ENCODE assay signal across 11 mouse cellular contexts in the genomic region with DNA sequence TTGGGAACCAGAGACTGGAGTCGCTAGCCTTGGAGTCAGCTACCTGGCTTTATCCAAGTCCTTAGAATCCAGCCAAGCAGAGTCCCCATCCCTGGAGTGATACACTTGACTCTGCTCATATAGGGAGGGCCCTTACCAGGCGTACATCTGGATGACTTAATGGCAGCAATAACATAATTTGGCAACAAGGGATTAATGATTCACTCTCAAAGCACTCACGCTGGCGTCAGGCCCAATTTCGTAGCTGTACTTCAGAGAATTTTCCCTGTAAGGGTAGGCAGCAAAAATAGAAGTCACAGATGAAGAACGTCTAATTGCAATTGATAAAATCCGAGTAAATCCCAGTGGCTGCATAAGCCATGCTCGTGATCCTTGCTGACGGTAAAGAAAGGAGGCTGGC.
DNase-seq lines count a peak whose midpoint lies in the region; ATAC-seq lines count a peak whose summit lies in the region.
"Had no signal": no experiment of that assay in that cellular context is flagged by ENCODE, and none has a peak within 500 bp of the region (broad histone marks: within the 10 kb centered on the region; RNA-seq: fewer than 3 reads in every experiment).

No protein-coding gene starts in this region.

- H3K4me2 ChIP-seq in forebrain, embryonic 14.5 days (ENCODE audit: low read length): no peak overlapping the region
- no peak overlapping the region for H3K4me2 ChIP-seq in forebrain, embryonic 13.5 days
- no peak overlapping the region for H3K4me2 ChIP-seq in neural tube, embryonic 13.5 days
- H3K4me2 ChIP-seq: hindbrain, embryonic 15.5 days; stomach, embryonic 15.5 days had no signal

- intact Hi-C loops in heart, postnatal 10 days (cut with DNase I): no loop called here

- no peak overlapping the region for H3K27ac ChIP-seq in forebrain, embryonic 14.5 days (ENCODE audit: low read depth, low read length)
- H3K27ac ChIP-seq in forebrain, embryonic 13.5 days: no peak overlapping the region
- H3K27ac ChIP-seq in neural tube, embryonic 13.5 days (replicated peaks): peak overlapping the region; percentile 52; the same call in 1 of the 2 replicates
- H3K27ac ChIP-seq: hindbrain, embryonic 15.5 days; macrophage; stomach, embryonic 15.5 days had no signal

- no peaks in the 10 kb centered on the region for H3K9me3 ChIP-seq in forebrain, embryonic 14.5 days (replicated peaks; ENCODE audit: control insufficient read depth, low read length)
- H3K9me3 ChIP-seq in forebrain, embryonic 13.5 days (replicated peaks): no peaks in the 10 kb centered on the region
- no peaks in the 10 kb centered on the region for H3K9me3 ChIP-seq in neural tube, embryonic 13.5 days
- H3K9me3 ChIP-seq: hindbrain, embryonic 15.5 days; stomach, embryonic 15.5 days had no signal

- WGBS in forebrain, embryonic 14.5 days: 24% methylated on average over 9 of the region's 9 CpGs
- 24% methylated on average over 9 of the region's 9 CpGs for WGBS in forebrain, embryonic 13.5 days
- 20% methylated on average over 9 of the region's 9 CpGs for WGBS in neural tube, embryonic 13.5 days

- no peaks in the 10 kb centered on the region for H3K27me3 ChIP-seq in forebrain, embryonic 14.5 days (replicated peaks; ENCODE audit: control insufficient read depth, insufficient read depth, low read length)
- no peaks in the 10 kb centered on the region for H3K27me3 ChIP-seq in forebrain, embryonic 13.5 days
- H3K27me3 ChIP-seq in neural tube, embryonic 13.5 days: no peaks in the 10 kb centered on the region
- H3K27me3 ChIP-seq: hindbrain, embryonic 15.5 days; stomach, embryonic 15.5 days had no signal

- no peak overlapping the region for H3K4me3 ChIP-seq in forebrain, embryonic 14.5 days (ENCODE audit: low read depth, low read length)
- no peak overlapping the region for H3K4me3 ChIP-seq in forebrain, embryonic 13.5 days
- H3K4me3 ChIP-seq in neural tube, embryonic 13.5 days: no peak overlapping the region
- H3K4me3 ChIP-seq: hindbrain, embryonic 15.5 days; stomach, embryonic 15.5 days had no signal

- DNase-seq in forebrain, embryonic 14.5 days (ENCODE audit: low spot score): peak; percentile 46
- DNase-seq in neural tube, embryonic 10.5 days (ENCODE audit: extremely low spot score, low spot score): no peak
- DNase-seq in heart, postnatal 10 days: peak; percentile 43 to 49
- DNase-seq in right cerebral cortex, adult 2 months (ENCODE audit: low spot score in 2 of 2): peak; percentile 41 to 50
- no peak for DNase-seq in c-Kit-positive CD71-positive TER-119-positive erythroid progenitor cells, embryonic 14.5 days (ENCODE audit: low spot score)
- DNase-seq in cerebellum, adult 9-11 months: no peak

- no peaks in the 10 kb centered on the region for H3K4me1 ChIP-seq in forebrain, embryonic 14.5 days (ENCODE audit: control insufficient read depth, insufficient read depth, low read length)
- peaks cover 6% of the 10 kb centered on the region; the same call in 1 of the 2 replicates for H3K4me1 ChIP-seq in forebrain, embryonic 13.5 days
- H3K4me1 ChIP-seq in neural tube, embryonic 13.5 days (replicated peaks): peaks cover 18% of the 10 kb centered on the region
- H3K4me1 ChIP-seq: stomach, embryonic 15.5 days had no signal

- H3K9ac ChIP-seq in forebrain, embryonic 14.5 days (ENCODE audit: low read length): no peak overlapping the region
- H3K9ac ChIP-seq in forebrain, embryonic 13.5 days: no peak overlapping the region
- H3K9ac ChIP-seq in neural tube, embryonic 13.5 days: no peak overlapping the region
- H3K9ac ChIP-seq: hindbrain, embryonic 15.5 days; stomach, embryonic 15.5 days had no signal

- no peak for ATAC-seq in forebrain, embryonic 14.5 days
- ATAC-seq in forebrain, embryonic 13.5 days: no peak
- ATAC-seq in neural tube, embryonic 13.5 days (ENCODE audit: low read depth): no peak

- no peaks in the 10 kb centered on the region for H3K36me3 ChIP-seq in forebrain, embryonic 14.5 days (ENCODE audit: control insufficient read depth, insufficient read depth, low read length)
- no peaks in the 10 kb centered on the region for H3K36me3 ChIP-seq in forebrain, embryonic 13.5 days (ENCODE audit: poor library complexity, severe bottlenecking)
- H3K36me3 ChIP-seq in neural tube, embryonic 13.5 days: no peaks in the 10 kb centered on the region
- H3K36me3 ChIP-seq: hindbrain, embryonic 15.5 days; stomach, embryonic 15.5 days had no signal

Comparison
In these comparisons a context has a peak if more than half of its experiments do, and no peak if none do; other contexts are left out.
1. DNase-seq: peak in forebrain, embryonic 14.5 days (single experiment), heart, postnatal 10 days (2 of 2) and right cerebral cortex, adult 2 months (2 of 2); none in neural tube, embryonic 10.5 days (single experiment), c-Kit-positive CD71-positive TER-119-positive erythroid progenitor cells, embryonic 14.5 days (single experiment) and cerebellum, adult 9-11 months (single experiment).